Mouse (Mus musculus) stomach, postnatal 0 days (tissue): ENCODE measurements around the gene Csnk2b.

Experiments used
- CTCF ChIP-seq: IDR thresholded peaks from 2 replicates; pipeline ENCODE4 v1.5.1; 2016; ENCODE audit warnings: antibody characterized with exemption, low read depth, mild to moderate bottlenecking, moderate library complexity
- EP300 ChIP-seq: optimal IDR thresholded peaks from 2 replicates; pipeline ENCODE3; 2016; ENCODE audit warnings: antibody characterized with exemption

DNA sequence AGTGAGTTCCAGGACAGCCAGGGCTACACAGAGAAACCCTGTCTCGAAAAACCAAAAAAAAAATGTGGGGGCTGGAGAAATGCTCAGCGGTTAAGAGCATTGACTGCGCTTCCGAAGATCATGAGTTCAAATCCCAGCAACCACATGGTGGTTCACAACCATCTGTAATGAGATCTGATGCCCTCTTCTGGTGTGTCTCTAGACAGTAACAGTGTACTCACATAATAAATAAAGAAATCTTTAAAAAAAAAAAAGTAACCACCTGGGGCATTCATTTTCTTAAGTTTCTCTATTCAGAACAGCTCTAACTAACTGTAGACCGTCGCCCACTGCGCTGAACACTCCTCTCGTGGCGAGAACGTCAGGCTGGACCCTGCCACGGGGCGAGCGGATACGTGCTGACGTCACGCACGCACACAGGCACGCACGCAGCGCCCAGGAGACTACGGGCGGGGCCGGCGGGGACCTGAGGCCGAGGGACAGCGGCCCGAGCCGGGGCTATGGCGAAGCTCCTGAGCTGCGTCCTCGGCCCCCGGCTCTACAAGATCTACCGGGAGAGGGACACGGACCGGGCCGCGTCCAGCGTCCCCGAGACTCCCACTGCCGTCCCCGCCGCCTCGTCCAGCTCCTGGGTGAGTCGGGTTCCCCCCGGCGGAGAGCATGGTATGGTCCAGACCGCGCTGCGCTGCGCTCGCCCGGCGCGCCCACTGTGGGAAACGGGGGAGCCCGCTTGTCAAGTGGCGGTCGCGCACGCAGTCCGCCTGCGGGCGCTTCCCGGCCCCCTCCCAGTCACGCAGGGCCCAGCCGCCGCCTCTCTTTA lies 32.8 kb downstream of the Csnk2b start, which contains the start of gene Abhd16a:
- TF ChIP-seq CTCF: peak; percentile 37
- no peak for TF ChIP-seq EP300
